Mouse (Mus musculus) hindbrain, embryonic 16.5 days (tissue): ENCODE results near the gene Apela. TPM values are rescaled to one million over a fixed set of nuclear protein-coding genes. Genes with fewer than 3 reads are reported as not detected.

Experiments
- ATAC-seq: fragments of 200-750 bp; cut with Nextera tagmentation; 2 replicates; pipeline ENCODE4 v1.8.0; 2017; ENCODE audit warnings: moderate TSS enrichment, moderate library complexity
- H3K27ac ChIP-seq: fragments of 300-500 bp; sonication (generic); 2 replicates; pipeline ENCODE4 v1.5.1; 2014; ENCODE audit warnings: low read depth, mild to moderate bottlenecking, control low read depth, low read length, moderate library complexity
- H3K27me3 ChIP-seq: fragments of 300-500 bp; sonication (generic); replicated peaks from 2 replicates; pipeline ENCODE4 v1.6.1; 2014; ENCODE audit warnings: low read length; ENCODE audit not compliant: control insufficient read depth, insufficient read depth
- H3K36me3 ChIP-seq: fragments of 300-500 bp; sonication (generic); 2 replicates; pipeline ENCODE4 v1.6.1; 2014; ENCODE audit warnings: mild to moderate bottlenecking, low read length, moderate library complexity, mixed read lengths; ENCODE audit not compliant: control insufficient read depth, insufficient read depth
- H3K4me1 ChIP-seq: fragments of 300-500 bp; sonication (generic); 2 replicates; pipeline ENCODE4 v1.6.1; 2014; ENCODE audit warnings: low read depth, low read length; ENCODE audit not compliant: control insufficient read depth, insufficient read depth
- H3K4me2 ChIP-seq: fragments of 300-500 bp; sonication (generic); 2 replicates; pipeline ENCODE4 v1.6.1; 2014; ENCODE audit warnings: mild to moderate bottlenecking, low read length, control low read depth, moderate library complexity
- H3K4me3 ChIP-seq: fragments of 300-500 bp; sonication (generic); 2 replicates; pipeline ENCODE4 v1.5.1; 2014; ENCODE audit warnings: mild to moderate bottlenecking, low read length, control low read depth, moderate library complexity
- H3K9ac ChIP-seq: fragments of 300-500 bp; sonication (generic); 2 replicates; pipeline ENCODE4 v1.6.1; 2014; ENCODE audit warnings: low read depth, mild to moderate bottlenecking, control low read depth, low read length, moderate library complexity
- H3K9me3 ChIP-seq: fragments of 300-500 bp; sonication (generic); 2 replicates; pipeline ENCODE4 v1.6.1; 2014; ENCODE audit warnings: mild to moderate bottlenecking, low read length, moderate library complexity; ENCODE audit not compliant: control insufficient read depth
- WGBS: fragments of 180-500 bp; shearing (Covaris S2); extraction: QIAGEN DNeasy Blood & Tissue Kit; methylation state at CpG from one replicate; pipeline ENCODE4 v1.1.7; 2014; 5-methylcytosine and 5-hydroxymethylcytosine counted together
- polyA plus RNA-seq: library from polyadenylated mRNA; unstranded; fragments of >200 nt; fragmentation: Nextera tagmentation; extraction: Ambion mirVana; gene quantifications from 2 replicates; pipeline ENCODE4 v1.2.1, GENCODE M21; 2015

Gene Apela
- polyA plus RNA-seq, result 0.74 and 1.2 TPM in 2 replicates

DNA sequence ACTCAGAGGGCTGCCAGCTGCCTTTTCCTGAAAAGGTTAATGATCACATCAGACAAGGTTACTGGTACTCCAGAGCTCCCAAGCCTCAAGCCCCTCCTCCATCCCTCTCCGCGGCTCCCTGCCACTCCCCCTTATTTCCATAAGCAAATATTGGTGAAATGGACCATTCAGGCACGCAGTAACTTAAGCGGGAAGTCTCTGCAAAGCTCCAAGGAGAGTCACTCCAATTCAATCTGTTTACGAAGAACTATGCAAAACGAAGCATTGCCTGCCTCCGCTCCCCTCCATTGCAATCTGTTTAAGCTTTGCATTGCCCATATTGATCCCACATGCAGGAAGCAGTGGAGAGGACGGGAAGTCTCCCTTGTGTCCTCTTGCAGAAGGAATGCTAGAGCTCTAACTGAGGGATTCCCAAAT, at the start of gene Apela:
Gene Apela, minus strand, starts transcription at position 220 of the 417 bp plus-strand sequence.
- Histone ChIP-seq H3K27ac (no peak within 1 kb of the TSS), H3K27me3 (no peaks in the 10 kb centered on the region), H3K36me3 (no peaks in the 10 kb centered on the region), H3K4me3 (peak within 1 kb of the TSS; percentile 41), H3K9me3 (no peaks in the 10 kb centered on the region), H3K4me1 (peaks cover 5% of the 10 kb centered on the region; the same call in 1 of the 2 replicates), H3K9ac (peak within 1 kb of the TSS; percentile 48), H3K4me2 (peak within 1 kb of the TSS; percentile 63)
- 0% methylated on average over 8 of the region's 8 CpGs for WGBS
- peak; percentile 84 for ATAC-seq

DNA sequence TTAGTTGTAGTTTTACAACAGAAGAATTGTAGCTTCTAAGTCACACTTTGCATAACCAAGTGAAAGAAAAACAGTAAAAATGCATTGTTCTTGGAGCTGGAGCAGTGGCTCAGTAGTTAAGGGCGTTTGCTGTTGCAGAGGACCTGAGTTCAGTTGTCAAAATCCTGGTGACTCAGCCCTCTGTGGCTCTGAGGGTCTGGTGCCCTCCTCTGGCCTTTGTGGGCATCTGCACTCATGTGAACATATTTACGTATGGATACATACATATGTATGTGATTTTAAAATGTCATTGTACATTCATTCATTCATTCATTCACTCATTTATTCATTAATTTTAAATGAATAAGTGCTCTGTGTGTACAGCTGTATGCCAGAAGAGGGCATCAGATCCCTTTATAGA, 48.5 kb upstream of the Apela start:
- Histone ChIP-seq H3K4me2 (no peak overlapping the region), H3K36me3 (no peaks in the 10 kb centered on the region), H3K27ac (no peak overlapping the region), H3K4me1 (no peaks in the 10 kb centered on the region), H3K27me3 (no peaks in the 10 kb centered on the region), H3K4me3 (no peak overlapping the region), H3K9ac (no peak overlapping the region), H3K9me3 (no peaks in the 10 kb centered on the region; the same call in 1 of the 2 replicates)
- ATAC-seq, result no peak
- WGBS, result 72% methylated on average over 2 of the region's 2 CpGs

DNA sequence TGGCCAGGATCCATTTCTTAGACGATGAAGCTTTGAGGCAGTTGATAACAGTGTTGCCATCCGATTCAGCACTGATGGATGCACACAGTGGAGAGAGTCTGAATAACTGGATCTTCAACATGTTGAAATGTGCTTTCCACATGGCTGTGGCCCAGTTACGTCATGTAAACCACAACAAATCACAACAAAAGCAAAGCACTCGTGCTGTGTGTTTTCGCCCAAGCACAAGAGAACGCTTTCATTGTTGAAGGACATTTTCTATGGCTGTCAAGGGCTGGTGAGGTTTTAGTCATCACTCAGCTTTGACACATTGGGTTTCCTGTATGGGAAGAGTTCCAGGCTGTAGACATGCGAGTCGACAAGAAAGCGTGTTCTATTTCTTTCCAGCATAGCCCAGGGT, 43.6 kb upstream of the Apela start:
- no peaks in the 10 kb centered on the region; the same call in 1 of the 2 replicates for H3K9me3 ChIP-seq
- H3K9ac ChIP-seq, result no peak overlapping the region
- no peaks in the 10 kb centered on the region for H3K36me3 ChIP-seq
- no peak for ATAC-seq
- 83% methylated on average over 9 of the region's 9 CpGs for WGBS
- H3K4me1 ChIP-seq, result no peaks in the 10 kb centered on the region
- no peaks in the 10 kb centered on the region for H3K27me3 ChIP-seq
- no peak overlapping the region for H3K4me3 ChIP-seq
- H3K4me2 ChIP-seq, result no peak overlapping the region
- H3K27ac ChIP-seq, result no peak overlapping the region

DNA sequence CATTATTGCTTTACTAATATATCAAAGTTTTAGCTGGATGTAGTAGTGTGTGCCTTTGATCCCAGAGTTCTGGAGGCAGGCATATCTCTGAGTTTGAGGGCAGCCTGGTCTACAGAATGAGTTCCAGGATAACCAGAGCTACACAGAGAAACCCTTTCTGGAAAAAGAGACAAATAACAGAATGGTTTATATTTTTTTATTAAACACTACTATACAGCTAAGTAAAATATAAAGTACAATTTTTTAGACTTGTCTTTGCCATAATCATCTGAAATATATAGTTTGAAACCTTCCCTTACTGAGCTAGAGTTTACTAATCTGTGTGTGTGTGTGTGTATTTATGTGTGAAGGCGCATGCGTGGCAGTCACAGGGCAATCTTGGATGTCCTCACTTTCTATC, 37.6 kb upstream of the Apela start, which contains the start of gene Gm10663:
Gene Gm10663, plus strand, starts transcription at position 301 of the 400 bp plus-strand sequence.
- H3K4me3 ChIP-seq, result no peak within 1 kb of the TSS
- H3K9ac ChIP-seq, result no peak within 1 kb of the TSS
- no peaks in the 10 kb centered on the region for H3K36me3 ChIP-seq
- H3K27me3 ChIP-seq, result no peaks in the 10 kb centered on the region
- WGBS, result 97% methylated on average over 2 of the region's 2 CpGs
- ATAC-seq, result no peak
- H3K27ac ChIP-seq, result no peak within 1 kb of the TSS
- H3K4me2 ChIP-seq, result no peak within 1 kb of the TSS
- no peaks in the 10 kb centered on the region for H3K4me1 ChIP-seq
- no peaks in the 10 kb centered on the region for H3K9me3 ChIP-seq

DNA sequence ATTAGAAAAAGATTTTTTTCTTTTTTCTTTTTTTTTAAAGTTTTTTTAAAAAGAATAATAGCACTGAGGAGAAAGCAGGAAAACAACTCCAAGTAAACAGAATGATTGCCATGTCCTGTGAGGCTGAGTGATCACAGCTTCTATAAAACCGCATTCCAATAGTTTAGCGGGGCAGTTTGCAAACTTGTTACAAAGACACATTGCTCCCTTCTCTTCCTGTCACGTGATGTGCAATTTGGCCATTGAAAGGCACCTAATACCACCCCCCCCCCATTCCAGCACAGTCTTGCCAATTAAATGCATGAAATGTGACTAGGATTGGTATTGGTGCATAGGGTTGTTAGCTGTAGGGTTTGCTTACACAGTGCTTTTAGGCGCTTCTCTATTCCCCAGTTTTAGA, 33.9 kb upstream of the Apela start:
- H3K27ac ChIP-seq, result no peak overlapping the region
- WGBS, result 78% methylated on average over 4 of the region's 4 CpGs
- H3K36me3 ChIP-seq, result no peaks in the 10 kb centered on the region
- H3K9ac ChIP-seq, result no peak overlapping the region
- no peak overlapping the region for H3K4me3 ChIP-seq
- H3K4me1 ChIP-seq, result no peaks in the 10 kb centered on the region
- no peaks in the 10 kb centered on the region for H3K9me3 ChIP-seq
- no peaks in the 10 kb centered on the region for H3K27me3 ChIP-seq
- no peak overlapping the region for H3K4me2 ChIP-seq
- no peak for ATAC-seq

DNA sequence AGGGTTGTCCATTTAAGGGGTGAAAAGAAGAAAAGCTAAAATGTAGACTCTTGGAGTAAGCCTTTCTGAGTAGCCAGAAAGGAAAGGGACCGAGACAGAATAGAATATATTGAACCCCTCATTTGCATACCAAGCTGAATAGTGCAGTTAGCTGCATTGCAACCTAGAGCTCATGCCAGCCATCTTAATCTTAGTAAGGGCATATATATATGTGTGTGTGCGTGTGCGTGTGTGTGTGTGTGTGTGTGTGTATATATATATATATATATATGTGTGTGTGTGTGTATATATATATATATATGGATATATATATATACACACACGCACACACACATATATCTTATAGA, 31.3 kb upstream of the Apela start:
- Histone ChIP-seq H3K4me2 (no peak overlapping the region), H3K4me1 (no peaks in the 10 kb centered on the region), H3K4me3 (no peak overlapping the region), H3K27ac (no peak overlapping the region), H3K9ac (no peak overlapping the region), H3K9me3 (no peaks in the 10 kb centered on the region), H3K27me3 (no peaks in the 10 kb centered on the region), H3K36me3 (no peaks in the 10 kb centered on the region)
- no peak for ATAC-seq
- WGBS, result 74% methylated on average over 4 of the region's 4 CpGs

DNA sequence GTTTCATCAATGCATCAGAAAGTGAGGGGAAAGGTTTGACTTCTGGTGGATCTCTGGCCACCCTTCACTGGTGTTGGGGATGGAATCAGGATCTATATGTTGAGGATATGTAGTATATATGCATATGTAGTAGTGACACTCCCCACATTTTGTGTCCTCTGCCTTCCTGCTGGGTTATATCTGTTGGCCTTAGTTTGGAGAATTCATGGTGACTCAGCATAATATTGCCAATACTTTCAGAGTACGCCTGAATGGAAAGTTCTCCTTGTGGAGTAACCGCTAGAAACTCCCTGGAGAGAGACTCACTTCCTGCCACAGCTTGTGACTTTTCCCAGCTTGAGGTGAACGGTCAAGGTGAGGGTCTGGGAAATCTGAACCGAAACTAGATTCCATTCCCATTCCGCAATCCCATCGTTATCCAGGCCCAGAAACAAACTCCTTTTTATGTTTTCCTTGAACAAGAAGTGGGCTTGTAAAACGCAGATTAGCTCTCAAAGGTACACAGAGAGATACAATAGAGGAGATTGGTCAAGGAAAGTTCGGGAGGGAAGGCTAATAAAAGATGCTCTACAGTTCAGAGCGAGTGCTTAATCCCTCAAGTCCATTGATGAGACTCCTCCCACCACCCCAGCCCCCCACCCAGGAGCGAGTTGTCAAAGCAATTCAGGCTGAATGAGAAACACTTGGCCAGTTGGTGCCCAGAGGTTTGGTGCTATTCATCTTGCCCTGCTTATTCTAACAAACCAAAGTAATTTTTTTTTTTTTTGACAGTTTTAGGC, 30.7 kb upstream of the Apela start:
- Histone ChIP-seq H3K4me1 (no peaks in the 10 kb centered on the region), H3K36me3 (no peaks in the 10 kb centered on the region), H3K9ac (no peak overlapping the region), H3K27ac (no peak overlapping the region), H3K4me3 (no peak overlapping the region), H3K9me3 (no peaks in the 10 kb centered on the region), H3K4me2 (no peak overlapping the region), H3K27me3 (no peaks in the 10 kb centered on the region)
- no peak for ATAC-seq
- WGBS, result 35% methylated on average over 10 of the region's 10 CpGs

DNA sequence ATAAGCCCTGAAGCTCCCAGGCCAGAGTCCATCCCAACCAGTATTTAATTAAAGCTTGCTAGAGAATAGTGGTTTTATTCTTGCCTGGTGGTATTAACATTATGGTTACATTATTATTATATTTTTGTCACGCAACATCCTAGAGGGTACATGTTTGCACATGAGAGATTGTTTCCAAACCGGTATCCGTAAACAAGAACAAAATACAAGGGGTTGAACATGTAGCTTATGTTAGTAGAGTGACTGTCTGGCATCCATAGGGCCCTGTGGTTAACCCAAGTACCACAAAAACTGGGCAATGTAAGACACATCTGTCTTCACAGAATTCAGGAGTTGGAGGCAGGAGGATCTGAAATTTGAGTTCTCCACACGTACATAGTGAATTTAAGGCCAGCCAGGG, 29.9 kb upstream of the Apela start:
- Histone ChIP-seq H3K9me3 (no peaks in the 10 kb centered on the region), H3K27me3 (no peaks in the 10 kb centered on the region), H3K4me2 (no peak overlapping the region), H3K9ac (no peak overlapping the region), H3K27ac (no peak overlapping the region), H3K4me3 (no peak overlapping the region), H3K4me1 (no peaks in the 10 kb centered on the region), H3K36me3 (no peaks in the 10 kb centered on the region)
- no peak for ATAC-seq
- WGBS, result 96% methylated on average over 4 of the region's 4 CpGs

DNA sequence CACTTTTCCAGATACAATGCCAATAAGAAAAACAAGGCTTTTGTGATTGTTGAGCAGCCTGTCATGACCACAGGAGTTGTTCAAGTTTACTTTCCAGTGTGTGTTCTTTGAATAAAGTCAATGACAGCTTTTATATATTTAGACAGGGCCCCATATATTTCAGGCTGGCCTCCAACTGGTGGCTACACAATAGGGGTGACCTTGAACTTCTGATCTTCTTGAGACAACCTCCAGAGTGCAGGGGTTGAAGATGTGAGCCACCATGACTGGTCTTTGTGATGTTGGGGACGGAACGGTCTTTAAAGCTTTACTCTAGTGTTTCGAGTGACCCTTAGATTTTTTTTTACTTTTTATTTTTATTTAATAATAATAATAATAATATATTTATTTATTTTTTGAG, 28.5 kb upstream of the Apela start:
- no peaks in the 10 kb centered on the region for H3K27me3 ChIP-seq
- H3K36me3 ChIP-seq, result no peaks in the 10 kb centered on the region
- no peak overlapping the region for H3K4me2 ChIP-seq
- 95% methylated on average over 3 of the region's 3 CpGs for WGBS
- no peaks in the 10 kb centered on the region for H3K9me3 ChIP-seq
- no peaks in the 10 kb centered on the region for H3K4me1 ChIP-seq
- no peak overlapping the region for H3K4me3 ChIP-seq
- no peak overlapping the region for H3K9ac ChIP-seq
- no peak for ATAC-seq
- H3K27ac ChIP-seq, result no peak overlapping the region
